Mouse (Mus musculus) ES-Bruce4 (cell line): ENCODE results near the gene Ror2. TPM values are rescaled to one million over a fixed set of nuclear protein-coding genes. Genes with fewer than 3 reads are reported as not detected.
A peak's percentile ranks its signal among the peaks of the same experiment; 100 is the strongest.

Experiments
- H3K27ac ChIP-seq: 2 replicates; pipeline ENCODE4 v1.5.1; 2012; ENCODE audit warnings: low read length, inconsistent platforms; ENCODE audit not compliant: insufficient read depth
- H3K27me3 ChIP-seq: 2 replicates; pipeline ENCODE4 v1.6.1; 2012; ENCODE audit warnings: mild to moderate bottlenecking, low read length, inconsistent platforms; ENCODE audit not compliant: control insufficient read depth, poor library complexity, insufficient read depth, severe bottlenecking
- H3K36me3 ChIP-seq: 2 replicates; pipeline ENCODE4 v1.6.1; 2012; ENCODE audit warnings: inconsistent platforms, mild to moderate bottlenecking, low read length, moderate library complexity; ENCODE audit not compliant: control insufficient read depth, poor library complexity, insufficient read depth, severe bottlenecking
- H3K4me1 ChIP-seq: one replicate; pipeline ENCODE4 v1.8.1; 2011; ENCODE audit warnings: low read length; ENCODE audit not compliant: control insufficient read depth, insufficient read depth
- H3K4me3 ChIP-seq: 2 replicates; pipeline ENCODE4 v1.5.1; 2011; ENCODE audit warnings: low read depth, mild to moderate bottlenecking, low read length
- H3K9ac ChIP-seq: 2 replicates; pipeline ENCODE4 v1.6.1; 2012; ENCODE audit warnings: low read depth, mild to moderate bottlenecking, inconsistent platforms; ENCODE audit not compliant: poor library complexity, severe bottlenecking
- H3K9me3 ChIP-seq: replicated peaks from 2 replicates; pipeline ENCODE4 v1.6.1; 2012; ENCODE audit warnings: mild to moderate bottlenecking, low read length, inconsistent platforms; ENCODE audit not compliant: control insufficient read depth, poor library complexity, insufficient read depth, severe bottlenecking
- CTCF ChIP-seq: IDR thresholded peaks from one replicate; pipeline ENCODE4 v1.8.1; 2011; ENCODE audit warnings: low read depth, low read length
- EP300 ChIP-seq: IDR thresholded peaks from 2 replicates; pipeline ENCODE4 v1.6.1; 2011; ENCODE audit warnings: low read depth, low read length; ENCODE audit not compliant: insufficient read depth
- POLR2A ChIP-seq: IDR thresholded peaks from one replicate; pipeline ENCODE4 v1.8.1; 2011; ENCODE audit warnings: low read length; ENCODE audit not compliant: insufficient read depth
- polyA plus RNA-seq: library from polyadenylated mRNA; stranded (reverse); fragments of >200 nt; gene quantifications from 2 replicates; pipeline ENCODE4 v1.2.4, GENCODE M21; 2011; ENCODE audit warnings: low read depth; ENCODE audit not compliant: missing spikeins, insufficient read depth, insufficient read length

Ror2 gene
- polyA plus RNA-seq, 1 experiment, result 23.6 TPM

DNA sequence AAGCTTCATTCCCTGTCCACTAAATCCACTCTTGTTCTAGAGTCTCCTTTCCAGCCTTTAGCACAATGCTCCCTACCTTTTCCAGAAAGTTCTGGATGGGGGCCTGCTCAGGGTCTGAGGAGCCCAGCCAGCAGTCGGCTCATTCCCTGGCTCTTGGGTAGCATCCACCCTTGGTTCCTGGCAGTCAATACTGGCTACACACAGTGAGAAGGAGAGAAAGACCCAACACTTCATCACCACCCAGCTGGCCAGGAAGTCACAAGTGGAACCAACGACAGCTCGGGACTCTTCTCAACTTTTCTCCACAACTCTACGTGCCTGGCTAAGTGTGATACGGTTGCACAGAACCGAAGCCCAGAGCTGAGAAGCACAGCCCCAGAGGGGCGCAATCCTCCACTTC is 86.7 kb downstream of the Ror2 start:
- Histone ChIP-seq H3K4me3 (no peak overlapping the region), H3K9ac (no peak overlapping the region), H3K36me3 (no peaks in the 10 kb centered on the region), H3K4me1 (peaks cover 5% of the 10 kb centered on the region), H3K9me3 (no peaks in the 10 kb centered on the region), H3K27ac (no peak overlapping the region), H3K27me3 (no peaks in the 10 kb centered on the region)
- TF ChIP-seq EP300 (no peak), CTCF (no peak), POLR2A (no peak)

DNA sequence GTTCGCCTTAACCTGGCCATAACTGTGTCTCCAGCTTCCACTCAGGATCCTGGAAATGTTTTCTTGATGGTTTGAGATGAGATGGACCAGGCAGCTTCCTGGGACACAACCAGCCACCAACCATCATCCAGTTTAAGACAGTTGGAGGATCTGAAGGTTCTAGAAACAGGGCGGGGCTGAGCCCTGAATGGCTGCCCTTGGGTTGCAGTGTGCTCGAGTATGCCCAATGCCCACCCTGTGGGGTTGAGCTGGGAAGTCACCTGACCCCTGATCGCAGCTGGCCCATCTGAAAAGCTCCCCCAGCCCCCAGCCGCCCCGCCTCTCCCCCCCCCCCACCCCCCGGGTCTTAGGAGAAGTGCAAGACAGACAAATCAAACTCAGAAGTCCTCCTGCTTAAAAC is 89.2 kb downstream of the Ror2 start:
- Histone ChIP-seq H3K27ac (no peak overlapping the region), H3K36me3 (no peaks in the 10 kb centered on the region), H3K27me3 (no peaks in the 10 kb centered on the region), H3K4me3 (no peak overlapping the region), H3K9me3 (no peaks in the 10 kb centered on the region), H3K9ac (no peak overlapping the region), H3K4me1 (peaks cover 10% of the 10 kb centered on the region)
- TF ChIP-seq CTCF (no peak), EP300 (peak; percentile 69), POLR2A (no peak)

DNA sequence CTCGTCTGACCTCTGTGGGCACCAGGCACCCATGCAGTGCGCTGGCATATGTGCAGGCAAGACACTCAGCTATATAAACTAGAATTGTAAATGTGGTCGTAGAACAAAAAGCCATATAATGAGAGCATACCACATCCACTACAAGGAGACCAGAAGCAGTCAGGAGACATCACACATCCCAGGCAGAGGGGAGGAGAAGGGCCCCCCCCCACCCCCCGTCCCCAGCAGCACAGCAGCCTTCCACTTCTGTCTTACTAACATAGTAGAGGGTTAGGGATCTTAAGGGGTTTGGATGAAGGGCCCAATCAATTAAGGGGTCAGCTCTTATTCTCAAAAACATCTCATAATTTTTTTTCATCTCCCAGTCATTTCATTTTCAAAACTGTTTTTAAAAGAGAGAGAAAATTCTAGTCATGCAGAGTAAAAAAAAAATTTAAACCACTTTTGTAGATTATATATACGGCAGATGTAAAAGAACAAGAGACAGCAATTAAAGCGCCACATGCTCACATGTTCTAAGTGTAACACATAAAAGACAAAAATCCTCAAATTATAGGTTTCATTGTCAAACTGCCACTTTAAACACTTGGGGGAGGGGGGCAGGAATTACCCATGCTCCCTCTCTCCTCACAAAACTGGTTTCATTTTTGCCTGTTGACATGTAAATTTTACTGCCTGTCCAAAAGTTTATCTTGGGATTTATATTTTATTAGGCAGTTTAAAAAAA is 89.8 kb downstream of the Ror2 start:
- Histone ChIP-seq H3K27ac (no peak overlapping the region), H3K9ac (no peak overlapping the region; the same call in 1 of the 2 replicates), H3K36me3 (no peaks in the 10 kb centered on the region), H3K4me1 (peaks cover 10% of the 10 kb centered on the region), H3K27me3 (no peaks in the 10 kb centered on the region), H3K4me3 (no peak overlapping the region), H3K9me3 (no peaks in the 10 kb centered on the region)
- no peak for TF ChIP-seq CTCF
- TF ChIP-seq POLR2A, result no peak
- no peak for TF ChIP-seq EP300

DNA sequence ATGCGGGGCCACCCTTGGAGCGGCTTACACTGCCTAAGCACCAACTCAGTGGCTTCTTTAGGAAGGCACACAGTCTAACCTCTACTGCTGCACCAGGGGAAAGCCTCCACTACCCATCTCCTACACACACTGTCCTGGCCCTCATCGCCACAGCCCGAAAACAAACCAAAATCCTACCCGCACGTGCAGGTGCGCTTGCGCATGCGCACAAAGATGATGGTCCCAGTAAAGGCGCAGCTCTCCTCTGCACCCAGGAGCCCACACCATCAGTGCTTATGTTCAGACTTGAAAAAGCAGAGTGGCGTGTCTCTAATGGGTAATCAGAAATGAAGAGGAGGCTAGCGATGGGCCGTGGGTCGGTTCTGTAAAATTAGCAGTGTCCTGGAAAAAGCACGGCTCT is 91.6 kb downstream of the Ror2 start:
- H3K9me3 ChIP-seq, result no peaks in the 10 kb centered on the region
- no peaks in the 10 kb centered on the region for H3K36me3 ChIP-seq
- no peak for TF ChIP-seq CTCF
- no peak for TF ChIP-seq POLR2A
- TF ChIP-seq EP300, result no peak
- H3K27me3 ChIP-seq, result no peaks in the 10 kb centered on the region
- H3K9ac ChIP-seq, result peak overlapping the region; percentile 2; the same call in 1 of the 2 replicates
- H3K27ac ChIP-seq, result peak overlapping the region; percentile 70
- peaks cover 10% of the 10 kb centered on the region for H3K4me1 ChIP-seq
- no peak overlapping the region for H3K4me3 ChIP-seq

DNA sequence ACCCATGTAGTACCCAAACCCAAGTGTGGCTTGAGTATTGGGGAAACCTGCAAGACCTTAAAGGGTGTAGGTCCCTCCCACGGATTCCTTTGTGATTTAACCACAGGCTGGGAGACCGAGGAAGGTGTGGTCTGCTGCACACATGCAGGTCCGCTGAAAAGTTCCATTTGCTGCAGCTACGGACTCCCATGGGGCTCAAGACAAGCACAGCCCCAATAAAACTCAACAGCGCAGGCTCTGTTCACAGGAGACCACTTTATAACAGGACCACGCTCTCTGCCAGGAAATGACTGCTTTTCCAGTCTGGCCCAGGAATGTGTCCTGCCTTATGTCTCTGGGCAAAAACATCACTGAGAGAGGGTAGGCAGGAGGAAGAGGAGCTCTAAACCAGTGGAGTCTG is 92.2 kb downstream of the Ror2 start:
- no peaks in the 10 kb centered on the region for H3K9me3 ChIP-seq
- no peaks in the 10 kb centered on the region for H3K36me3 ChIP-seq
- peaks cover 10% of the 10 kb centered on the region for H3K4me1 ChIP-seq
- TF ChIP-seq POLR2A (no peak), CTCF (no peak)
- H3K9ac ChIP-seq, result peak overlapping the region; percentile 2; the same call in 1 of the 2 replicates
- no peak overlapping the region for H3K4me3 ChIP-seq
- H3K27ac ChIP-seq, result peak overlapping the region; percentile 70
- no peaks in the 10 kb centered on the region for H3K27me3 ChIP-seq

DNA sequence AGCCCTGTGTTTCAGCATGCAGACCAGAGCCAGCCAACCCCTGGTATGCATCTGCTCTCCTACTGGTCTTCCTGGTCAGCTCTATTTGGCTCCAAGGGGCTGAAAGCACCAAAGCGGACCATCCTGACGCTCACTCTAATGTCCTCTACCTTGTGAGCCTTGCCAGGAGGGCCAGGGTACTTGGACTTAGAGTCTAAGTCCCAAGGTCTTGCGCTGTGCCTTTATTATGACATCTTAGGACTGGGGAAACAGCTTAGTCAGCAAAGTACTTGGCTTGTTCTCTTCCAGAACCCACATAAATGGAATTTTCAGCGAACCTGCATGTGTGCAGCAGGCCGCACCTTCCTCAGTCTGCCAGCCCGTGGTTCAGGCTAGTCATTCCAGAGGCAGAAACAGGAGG is 93.6 kb downstream of the Ror2 start:
- Histone ChIP-seq H3K9me3 (no peaks in the 10 kb centered on the region), H3K27ac (peak overlapping the region; percentile 67), H3K4me1 (peaks cover 14% of the 10 kb centered on the region), H3K4me3 (no peak overlapping the region), H3K36me3 (no peaks in the 10 kb centered on the region), H3K9ac (peak overlapping the region; percentile 6; the same call in 1 of the 2 replicates), H3K27me3 (no peaks in the 10 kb centered on the region)
- TF ChIP-seq CTCF (no peak), EP300 (no peak), POLR2A (no peak)
